Mouse (Mus musculus) heart, embryonic 15.5 days (tissue): ENCODE data around the gene Fndc3a. TPM values are rescaled to one million over a fixed set of nuclear protein-coding genes. Genes with fewer than 3 reads are reported as not detected.
A peak's percentile ranks its signal among the peaks of the same experiment; 100 is the strongest.

ENCODE experiments used
- ATAC-seq: fragments of 200-750 bp; cut with Nextera tagmentation; replicated peaks from 2 replicates; pipeline ENCODE4 v1.8.0; 2017; ENCODE audit warnings: low read depth, moderate TSS enrichment; ENCODE audit not compliant: insufficient number of reproducible peaks, insufficient read depth, low FRiP score
- H3K27ac ChIP-seq: fragments of 300-500 bp; sonication (generic); 2 replicates; pipeline ENCODE4 v1.5.1; 2015; ENCODE audit warnings: mild to moderate bottlenecking, inconsistent platforms
- H3K27me3 ChIP-seq: fragments of 300-500 bp; sonication (generic); 2 replicates; pipeline ENCODE4 v1.6.1; 2015; ENCODE audit warnings: inconsistent platforms
- H3K36me3 ChIP-seq: fragments of 300-500 bp; sonication (generic); 2 replicates; pipeline ENCODE4 v1.6.1; 2015; ENCODE audit warnings: mild to moderate bottlenecking, inconsistent platforms
- H3K4me1 ChIP-seq: fragments of 300-500 bp; sonication (generic); replicated peaks from 2 replicates; pipeline ENCODE4 v1.6.1; 2015; ENCODE audit warnings: inconsistent platforms
- H3K4me2 ChIP-seq: fragments of 300-500 bp; sonication (generic); 2 replicates; pipeline ENCODE4 v1.6.1; 2015; ENCODE audit warnings: inconsistent platforms, mild to moderate bottlenecking, moderate library complexity
- H3K4me3 ChIP-seq: fragments of 300-500 bp; sonication (generic); 2 replicates; pipeline ENCODE4 v1.5.1; 2015; ENCODE audit warnings: mild to moderate bottlenecking, inconsistent platforms
- H3K9ac ChIP-seq: fragments of 300-500 bp; sonication (generic); 2 replicates; pipeline ENCODE4 v1.6.1; 2015; ENCODE audit warnings: mild to moderate bottlenecking, inconsistent platforms
- H3K9me3 ChIP-seq: fragments of 300-500 bp; sonication (generic); replicated peaks from 2 replicates; pipeline ENCODE4 v1.6.1; 2016; ENCODE audit warnings: inconsistent platforms
- WGBS: fragments of 180-500 bp; shearing (Covaris S2); methylation state at CpG from one replicate; pipeline ENCODE4 v1.1.7; 2015; ENCODE audit warnings: mixed read lengths; 5-methylcytosine and 5-hydroxymethylcytosine counted together
- polyA plus RNA-seq: library from polyadenylated mRNA; unstranded; fragments of >200 nt; fragmentation: Nextera tagmentation; extraction: Ambion mirVana; gene quantifications from 2 replicates; pipeline ENCODE4 v1.2.1, GENCODE M21; 2015

The Fndc3a gene
- polyA plus RNA-seq, 1 experiment from 2014 or later = 17.3 TPM

GRCm38 (mm10) chr14:72532028-72532917 lies 177.5 kb downstream of the Fndc3a start:
- Histone ChIP-seq H3K4me3 (peak overlapping the region; percentile 43), H3K4me2 (peak overlapping the region; percentile 74), H3K27me3 (peaks cover 51% of the 10 kb centered on the region), H3K36me3 (no peaks in the 10 kb centered on the region), H3K9me3 (no peaks in the 10 kb centered on the region), H3K4me1 (peaks cover 14% of the 10 kb centered on the region), H3K27ac (no peak overlapping the region), H3K9ac (peak overlapping the region; percentile 3; the same call in 1 of the 2 replicates)
- ATAC-seq = no peak
- 2% methylated on average over 54 of the region's 54 CpGs for WGBS

- no peak for ATAC-seq
- Histone ChIP-seq H3K27ac (no peak overlapping the region), H3K9ac (no peak overlapping the region), H3K9me3 (no peaks in the 10 kb centered on the region), H3K27me3 (peaks cover 35% of the 10 kb centered on the region), H3K4me3 (no peak overlapping the region), H3K36me3 (no peaks in the 10 kb centered on the region), H3K4me2 (no peak overlapping the region), H3K4me1 (peaks cover 6% of the 10 kb centered on the region)
- WGBS = 57% methylated on average over 1 of the region's 1 CpGs
These were observed 182.7 kb downstream of the Fndc3a start for GRCm38 (mm10) chr14:72527126-72527525.

- no peak overlapping the region for H3K4me3 ChIP-seq
- no peak overlapping the region for H3K9ac ChIP-seq
- no peaks in the 10 kb centered on the region for H3K36me3 ChIP-seq
- H3K9me3 ChIP-seq = no peaks in the 10 kb centered on the region
- H3K27me3 ChIP-seq = no peaks in the 10 kb centered on the region
- ATAC-seq = no peak
- no peak overlapping the region for H3K4me2 ChIP-seq
- 22% methylated on average over 2 of the region's 2 CpGs for WGBS
- no peaks in the 10 kb centered on the region for H3K4me1 ChIP-seq
- no peak overlapping the region for H3K27ac ChIP-seq
These were observed 190.2 kb downstream of the Fndc3a start for GRCm38 (mm10) chr14:72519561-72519960.

- H3K4me3 ChIP-seq = no peak overlapping the region
- ATAC-seq = no peak
These were observed 191.0 kb downstream of the Fndc3a start for GRCm38 (mm10) chr14:72518786-72519185.

GRCm38 (mm10) chr14:72516376-72516775 lies 193.4 kb downstream of the Fndc3a start:
- Histone ChIP-seq H3K27ac (no peak overlapping the region), H3K9me3 (no peaks in the 10 kb centered on the region), H3K27me3 (no peaks in the 10 kb centered on the region), H3K4me3 (no peak overlapping the region), H3K36me3 (no peaks in the 10 kb centered on the region), H3K4me1 (no peaks in the 10 kb centered on the region), H3K4me2 (peak overlapping the region; percentile 14; the same call in 1 of the 2 replicates), H3K9ac (no peak overlapping the region)
- 18% methylated on average over 5 of the region's 5 CpGs for WGBS
- ATAC-seq = no peak

More at GRCm38 (mm10) chr14:72518786-72519185, 191.0 kb downstream of the Fndc3a start:
- Histone ChIP-seq H3K9ac (no peak overlapping the region), H3K27ac (no peak overlapping the region), H3K36me3 (no peaks in the 10 kb centered on the region), H3K4me1 (no peaks in the 10 kb centered on the region), H3K4me2 (no peak overlapping the region), H3K27me3 (no peaks in the 10 kb centered on the region), H3K9me3 (no peaks in the 10 kb centered on the region)
- WGBS = 65% methylated on average over 6 of the region's 6 CpGs

- Histone ChIP-seq H3K9me3 (no peaks in the 10 kb centered on the region), H3K27me3 (no peaks in the 10 kb centered on the region), H3K27ac (no peak overlapping the region), H3K36me3 (no peaks in the 10 kb centered on the region), H3K4me2 (peak overlapping the region; percentile 84), H3K9ac (peak overlapping the region; percentile 46), H3K4me3 (peak overlapping the region; percentile 50), H3K4me1 (peaks cover 9% of the 10 kb centered on the region)
- 10% methylated on average over 11 of the region's 11 CpGs for WGBS
- ATAC-seq = 0 out of 2 replicates have a peak, but pooled peaks have one; percentile 7
These were observed 202.9 kb downstream of the Fndc3a start for GRCm38 (mm10) chr14:72506723-72507420.

GRCm38 (mm10) chr14:72506018-72506722 lies 203.6 kb downstream of the Fndc3a start:
- Histone ChIP-seq H3K27ac (no peak overlapping the region), H3K4me1 (peaks cover 9% of the 10 kb centered on the region), H3K27me3 (no peaks in the 10 kb centered on the region), H3K9me3 (no peaks in the 10 kb centered on the region), H3K9ac (peak overlapping the region; percentile 46), H3K4me3 (peak overlapping the region; percentile 50), H3K36me3 (no peaks in the 10 kb centered on the region), H3K4me2 (peak overlapping the region; percentile 84)
- WGBS = 7% methylated on average over 11 of the region's 12 CpGs
- 0 out of 2 replicates have a peak, but pooled peaks have one; percentile 39 for ATAC-seq

GRCm38 (mm10) chr14:72504985-72505384 lies 204.8 kb downstream of the Fndc3a start:
- Histone ChIP-seq H3K4me2 (no peak overlapping the region), H3K27ac (no peak overlapping the region), H3K9ac (no peak overlapping the region), H3K9me3 (no peaks in the 10 kb centered on the region), H3K27me3 (no peaks in the 10 kb centered on the region), H3K36me3 (no peaks in the 10 kb centered on the region), H3K4me1 (peaks cover 9% of the 10 kb centered on the region), H3K4me3 (no peak overlapping the region)
- 91% methylated on average over 1 of the region's 1 CpGs for WGBS
- no peak for ATAC-seq

GRCm38 (mm10) chr14:72503241-72503640 lies 206.6 kb downstream of the Fndc3a start:
- H3K4me2 ChIP-seq = no peak overlapping the region
- no peak overlapping the region for H3K9ac ChIP-seq
- no peaks in the 10 kb centered on the region for H3K36me3 ChIP-seq
- whole genome bisulfite sequencing = 58% methylated on average over 6 of the region's 6 CpGs
- H3K4me3 ChIP-seq = no peak overlapping the region
- H3K4me1 ChIP-seq = peaks cover 9% of the 10 kb centered on the region
- no peak overlapping the region for H3K27ac ChIP-seq
- H3K27me3 ChIP-seq = no peaks in the 10 kb centered on the region
- H3K9me3 ChIP-seq = no peaks in the 10 kb centered on the region
- no peak for ATAC-seq

GRCm38 (mm10) chr14:72493775-72494174 lies 216.0 kb downstream of the Fndc3a start:
- H3K9ac ChIP-seq = no peak overlapping the region
- WGBS = 74% methylated on average over 1 of the region's 1 CpGs
- H3K9me3 ChIP-seq = no peaks in the 10 kb centered on the region
- no peak overlapping the region for H3K4me3 ChIP-seq
- H3K4me2 ChIP-seq = no peak overlapping the region
- H3K27ac ChIP-seq = no peak overlapping the region
- no peak for ATAC-seq
- no peaks in the 10 kb centered on the region for H3K4me1 ChIP-seq
- H3K36me3 ChIP-seq = no peaks in the 10 kb centered on the region
- no peaks in the 10 kb centered on the region for H3K27me3 ChIP-seq

GRCm38 (mm10) chr14:72491738-72492137 lies 218.1 kb downstream of the Fndc3a start, which contains the start of gene Gm9195:
Gm9195 (minus strand) TSS chr14:72491838.
- Histone ChIP-seq H3K4me3 (no peak within 1 kb of the TSS), H3K4me2 (no peak within 1 kb of the TSS), H3K9ac (no peak within 1 kb of the TSS), H3K27me3 (no peaks in the 10 kb centered on the region), H3K36me3 (no peaks in the 10 kb centered on the region), H3K4me1 (no peaks in the 10 kb centered on the region), H3K27ac (no peak within 1 kb of the TSS), H3K9me3 (no peaks in the 10 kb centered on the region)
- ATAC-seq = no peak
- 43% methylated on average over 5 of the region's 5 CpGs for WGBS
